Mouse (Mus musculus) left cerebral cortex, adult 11 months (tissue): ENCODE measurements around the gene Nxpe5.
A peak's percentile ranks its signal among the peaks of the same experiment; 100 is the strongest.

Source experiments
- DNase-seq: peaks from one replicate; pipeline ENCODE4 v3.0.0; 2022; ENCODE audit warnings: low spot score

The Nxpe5 gene

GRCm38 (mm10) chr5:138253061-138253460 is 27.4 kb downstream of the Nxpe5 start:
- DNase-seq: no peak

GRCm38 (mm10) chr5:138255353-138256093 is 29.8 kb downstream of the Nxpe5 start, which contains the start of gene Lamtor4:
TSS of gene Lamtor4 (plus strand) at chr5:138255482.
- DNase-seq: peak; percentile 97

- DNase-seq: no peak
Observed at GRCm38 (mm10) chr5:138256094-138256467, 30.4 kb downstream of the Nxpe5 start.

- no peak for DNase-seq
Observed at GRCm38 (mm10) chr5:138256966-138257584, 31.4 kb downstream of the Nxpe5 start.

DNA sequence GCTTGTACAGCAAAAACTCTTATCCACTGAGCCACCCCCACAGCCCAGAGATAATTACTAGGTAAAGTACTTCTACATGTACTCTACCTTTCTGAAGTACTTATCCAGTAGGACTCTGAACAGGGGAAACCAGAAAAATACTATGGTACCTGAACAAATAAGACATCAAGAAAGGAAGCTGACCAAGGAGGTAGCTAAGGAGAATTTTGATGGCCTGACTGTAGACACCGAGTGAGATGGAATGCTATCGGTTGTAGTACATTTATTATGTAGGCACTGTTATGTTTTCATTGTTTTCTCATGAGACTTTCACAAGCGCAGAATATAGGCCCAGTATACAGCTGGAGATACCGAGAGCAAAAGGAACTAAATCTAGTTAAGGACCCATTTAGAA is 31.9 kb downstream of the Nxpe5 start:
- no peak for DNase-seq

DNA sequence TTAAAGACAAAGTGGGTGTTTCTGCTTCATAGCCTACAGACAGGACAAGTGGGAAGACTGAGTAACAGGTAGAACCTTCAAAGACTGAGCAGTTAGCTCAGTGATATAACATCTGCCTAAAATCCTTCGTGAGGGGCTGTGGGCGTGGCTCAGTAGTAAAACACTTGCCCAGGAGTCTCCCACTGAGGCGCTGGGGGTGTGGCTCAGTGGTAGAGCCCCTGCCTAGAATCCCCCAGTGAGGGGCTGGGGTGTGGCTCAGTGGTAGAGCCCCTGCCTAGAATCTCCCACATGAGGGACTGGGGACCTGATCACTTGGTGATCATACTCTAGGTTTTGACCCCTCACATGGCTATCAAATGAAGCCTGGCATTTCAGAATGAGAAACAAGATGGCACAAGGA is 32.4 kb downstream of the Nxpe5 start:
- no peak for DNase-seq

DNA sequence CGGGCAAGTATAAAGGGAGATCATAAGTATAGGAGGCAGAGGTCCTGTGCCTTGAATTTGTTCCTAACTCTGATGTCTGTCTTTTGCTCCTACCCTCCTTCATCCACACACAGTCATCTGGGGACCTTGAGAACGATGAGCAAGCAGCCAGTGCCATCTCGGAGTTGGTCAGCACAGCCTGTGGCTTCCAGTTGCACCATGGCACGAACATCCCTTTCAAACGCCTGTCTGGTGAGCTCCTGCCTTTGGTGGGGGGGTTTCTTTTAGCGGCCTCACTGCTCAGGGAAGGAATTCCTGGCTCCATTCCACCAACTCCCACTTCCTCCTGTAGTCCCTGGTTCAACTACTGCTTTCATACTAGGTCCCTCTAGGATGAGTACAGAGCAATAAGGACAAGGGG is 32.8 kb downstream of the Nxpe5 start:
- DNase-seq: no peak

GRCm38 (mm10) chr5:138258993-138259392 is 33.3 kb downstream of the Nxpe5 start:
- DNase-seq: no peak

DNA sequence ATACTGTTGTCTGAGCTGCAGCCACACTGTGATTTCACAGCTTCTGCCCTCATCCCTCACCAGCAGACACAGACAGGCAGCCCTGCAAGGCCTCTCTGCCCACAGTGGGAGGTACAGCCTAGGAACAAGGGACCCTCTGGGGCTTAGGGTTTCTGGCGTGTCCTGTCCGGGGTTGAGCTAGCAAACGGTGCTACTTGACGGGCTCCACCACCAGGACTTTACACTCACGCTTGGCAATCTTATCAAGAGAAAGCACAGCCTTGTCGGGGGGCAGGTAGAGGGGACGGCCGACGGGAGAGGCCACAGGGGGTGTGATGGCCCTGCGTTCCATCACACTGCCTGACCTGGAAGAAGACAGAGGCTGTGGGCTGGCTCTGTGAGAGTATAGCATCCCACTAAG is 34.4 kb downstream of the Nxpe5 start:
- DNase-seq: no peak

GRCm38 (mm10) chr5:138260834-138261233 is 35.1 kb downstream of the Nxpe5 start:
- no peak for DNase-seq

GRCm38 (mm10) chr5:138262001-138262400 is 36.3 kb downstream of the Nxpe5 start:
- no peak for DNase-seq

- no peak for DNase-seq
Observed at GRCm38 (mm10) chr5:138262582-138263240, 37.0 kb downstream of the Nxpe5 start.

- DNase-seq: peak; percentile 86
Observed at GRCm38 (mm10) chr5:138263260-138264206, 37.8 kb downstream of the Nxpe5 start, which contains the start of gene BC037034. TSS of gene BC037034 (minus strand) at chr5:138264033.

GRCm38 (mm10) chr5:138264207-138264578 is 38.5 kb downstream of the Nxpe5 start:
- DNase-seq: no peak

DNA sequence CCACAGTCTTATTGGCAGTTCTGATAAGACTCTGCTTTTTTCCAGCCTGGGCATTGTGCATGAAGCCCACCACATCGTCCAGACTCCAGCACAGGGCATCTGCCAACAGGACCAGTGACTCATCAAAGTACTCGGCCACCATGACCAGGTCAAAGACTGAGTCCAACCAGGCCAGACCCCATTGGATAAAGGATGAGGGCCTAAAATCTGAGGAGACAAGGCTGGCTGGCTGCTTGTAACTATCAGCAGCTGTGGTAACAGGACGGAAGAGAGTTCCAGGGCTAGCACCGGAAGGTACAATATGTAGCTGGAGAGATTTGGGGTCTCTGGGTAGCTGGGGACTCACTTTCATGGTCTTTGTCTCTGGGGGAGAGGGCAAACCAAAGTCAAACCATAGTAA is 40.0 kb downstream of the Nxpe5 start:
- no peak for DNase-seq

- DNase-seq: no peak
Observed at GRCm38 (mm10) chr5:138267114-138267513, 41.4 kb downstream of the Nxpe5 start.

GRCm38 (mm10) chr5:138268980-138269379 is 43.3 kb downstream of the Nxpe5 start:
- no peak for DNase-seq

DNA sequence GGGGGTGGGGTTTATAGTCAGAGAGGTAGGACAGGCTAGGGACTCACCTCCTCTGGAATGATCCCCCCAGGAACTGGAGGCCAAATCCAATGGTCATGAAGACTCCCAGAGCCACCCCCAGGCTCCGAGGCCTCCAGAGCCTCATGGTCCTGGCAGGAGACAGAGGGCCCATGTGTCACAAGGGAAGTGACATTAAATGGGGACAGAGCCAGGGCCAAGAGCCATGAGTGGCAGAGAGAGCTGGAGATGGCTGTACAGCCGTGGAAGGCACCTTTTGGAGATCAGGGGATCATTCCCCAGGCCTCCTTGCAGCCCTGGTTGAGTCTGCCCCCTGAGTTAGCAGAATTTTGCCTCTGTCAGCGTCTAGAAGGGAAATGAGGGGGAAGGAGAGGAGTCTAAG is 45.5 kb downstream of the Nxpe5 start:
- DNase-seq: no peak

- no peak for DNase-seq
Observed at GRCm38 (mm10) chr5:138272409-138272923, 46.8 kb downstream of the Nxpe5 start, which contains the start of gene Gal3st4. TSS of gene Gal3st4 (minus strand) at chr5:138272840.

- no peak for DNase-seq
Observed at GRCm38 (mm10) chr5:138274186-138274585, 48.5 kb downstream of the Nxpe5 start.

DNA sequence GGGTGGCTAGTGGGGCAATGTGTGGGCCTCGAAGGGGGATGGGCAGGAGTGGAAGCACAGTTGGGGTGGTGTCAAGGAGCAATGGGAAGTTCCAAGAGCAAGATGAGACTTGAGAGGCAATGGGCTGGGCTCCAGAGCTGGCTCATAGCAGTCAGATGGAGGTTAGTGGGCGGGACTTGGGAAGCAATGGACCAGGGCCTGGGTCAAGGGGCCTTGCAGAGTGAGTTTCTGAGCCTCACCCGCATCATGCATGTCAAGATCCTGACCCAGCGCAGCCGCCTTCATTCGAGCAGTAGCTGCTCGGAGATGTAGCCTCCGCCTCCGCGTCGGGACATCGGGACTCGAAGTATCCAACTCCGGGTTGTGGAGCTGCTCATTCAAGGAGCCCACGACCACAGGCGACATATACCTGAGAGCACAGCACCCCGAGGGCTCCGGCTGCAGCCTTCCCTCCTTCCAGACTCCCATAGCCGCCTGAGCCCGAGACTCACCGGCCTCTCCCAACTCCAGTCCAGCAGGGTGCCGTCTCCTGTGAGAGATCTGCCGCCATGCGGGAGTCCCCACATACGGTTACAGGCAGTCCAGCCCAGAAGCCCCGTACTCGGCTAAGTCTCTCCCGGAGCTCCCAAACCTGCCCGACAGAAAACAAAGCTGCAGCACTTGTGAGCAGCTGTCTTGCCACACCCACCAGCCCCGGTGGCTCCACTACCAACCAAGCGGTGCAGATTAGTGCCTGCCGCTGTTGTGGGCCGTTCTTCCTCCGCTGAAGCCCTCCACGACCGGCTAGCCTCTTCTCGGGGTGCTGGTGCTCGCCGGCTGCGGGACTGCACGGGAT is 49.7 kb downstream of the Nxpe5 start:
- DNase-seq: no peak
